Mouse (Mus musculus) erythroblast, embryonic 14.5 days (primary cell): ENCODE results near the gene Sdcbp2.

Source experiments
- GATA1 ChIP-seq: IDR thresholded peaks from 2 replicates; pipeline ENCODE4 v1.6.1; 2012; ENCODE audit warnings: low read length, inconsistent platforms, mixed read lengths
- TAL1 ChIP-seq: IDR thresholded peaks from 3 replicates; pipeline ENCODE4 v1.6.1; 2012; ENCODE audit warnings: low read length, inconsistent platforms, mixed read lengths

DNA sequence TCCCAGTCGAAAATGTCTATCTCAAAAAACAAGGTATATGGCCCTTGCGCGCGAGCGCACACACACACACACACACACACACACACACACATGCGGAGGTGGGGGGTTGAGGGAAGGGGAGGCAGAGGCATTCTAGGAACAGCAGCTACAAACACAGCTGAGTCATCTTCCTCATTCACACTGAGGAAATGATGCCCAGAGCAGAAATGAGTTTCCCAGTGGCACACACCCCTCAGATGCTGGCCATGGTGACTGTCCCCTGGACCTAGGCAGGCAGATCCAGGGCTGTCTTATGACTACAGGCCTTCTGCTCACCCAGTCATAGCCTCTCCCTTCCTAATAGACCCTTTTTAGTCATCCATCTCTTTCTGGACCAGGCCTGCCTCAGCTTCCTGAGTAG lies 38.8 kb upstream of the Sdcbp2 start:
- no peak for TF ChIP-seq TAL1
- no peak for TF ChIP-seq GATA1
